Mouse (Mus musculus): ENCODE data around the gene Gm11042. TPM values are rescaled to one million over a fixed set of nuclear protein-coding genes. Genes with fewer than 3 reads are reported as not detected.
A peak's percentile ranks its signal among the peaks of the same experiment; 100 is the strongest.

Gene Gm11042
- polyA plus RNA-seq, 1 experiment from 2014 or later, result not detected

GRCm38 (mm10) chr12:74333016-74333415 lies 16.8 kb upstream of the Gm11042 start:
- Histone ChIP-seq H3K9me3 (ENCODE audit: control insufficient read depth, low read length) (no peaks in the 10 kb centered on the region), H3K4me1 (ENCODE audit: control insufficient read depth, insufficient read depth, low read length) (no peaks in the 10 kb centered on the region), H3K9ac (ENCODE audit: low read length) (no peak overlapping the region), H3K27me3 (ENCODE audit: control insufficient read depth, insufficient read depth, low read length) (no peaks in the 10 kb centered on the region), H3K36me3 (ENCODE audit: control insufficient read depth, insufficient read depth, low read length) (no peaks in the 10 kb centered on the region), H3K27ac (ENCODE audit: low read depth, low read length) (no peak overlapping the region), H3K4me3 (ENCODE audit: low read depth, low read length) (no peak overlapping the region), H3K4me2 (no peak overlapping the region)
- DNase-seq (ENCODE audit: low spot score, missing footprints) (peak; percentile 95), ATAC-seq (ENCODE audit: low FRiP score) (peak; percentile 82)
- WGBS, result 19% methylated on average over 13 of the region's 13 CpGs

- no peak overlapping the region for H3K27ac ChIP-seq (ENCODE audit: low read depth, low read length)
- no peaks in the 10 kb centered on the region for H3K36me3 ChIP-seq (ENCODE audit: control insufficient read depth, insufficient read depth, low read length)
- no peaks in the 10 kb centered on the region for H3K4me1 ChIP-seq (ENCODE audit: control insufficient read depth, insufficient read depth, low read length)
- H3K27me3 ChIP-seq (ENCODE audit: control insufficient read depth, insufficient read depth, low read length), result no peaks in the 10 kb centered on the region
- no peak overlapping the region for H3K9ac ChIP-seq (ENCODE audit: low read length)
- ATAC-seq (ENCODE audit: low FRiP score), result no peak
- H3K4me2 ChIP-seq, result no peak overlapping the region
- H3K4me3 ChIP-seq (ENCODE audit: low read depth, low read length), result no peak overlapping the region
- no peaks in the 10 kb centered on the region for H3K9me3 ChIP-seq (ENCODE audit: control insufficient read depth, low read length)
- 92% methylated on average over 6 of the region's 6 CpGs for WGBS
- DNase-seq (ENCODE audit: low spot score, missing footprints), result no peak
Observed at GRCm38 (mm10) chr12:74329759-74330158, 13.6 kb upstream of the Gm11042 start.

GRCm38 (mm10) chr12:74326644-74327043 lies 10.4 kb upstream of the Gm11042 start:
- Histone ChIP-seq H3K27me3 (ENCODE audit: control insufficient read depth, insufficient read depth, low read length) (no peaks in the 10 kb centered on the region), H3K36me3 (ENCODE audit: control insufficient read depth, insufficient read depth, low read length) (no peaks in the 10 kb centered on the region), H3K9ac (ENCODE audit: low read length) (no peak overlapping the region), H3K4me1 (ENCODE audit: control insufficient read depth, insufficient read depth, low read length) (no peaks in the 10 kb centered on the region), H3K4me2 (no peak overlapping the region), H3K4me3 (ENCODE audit: low read depth, low read length) (no peak overlapping the region), H3K9me3 (ENCODE audit: control insufficient read depth, low read length) (no peaks in the 10 kb centered on the region), H3K27ac (ENCODE audit: low read depth, low read length) (no peak overlapping the region)
- WGBS, result 89% methylated on average over 3 of the region's 3 CpGs
- DNase-seq (ENCODE audit: low spot score, missing footprints), result no peak
- ATAC-seq (ENCODE audit: low FRiP score), result no peak

- Histone ChIP-seq H3K27me3 (ENCODE audit: control insufficient read depth, insufficient read depth, low read length) (no peaks in the 10 kb centered on the region), H3K9me3 (ENCODE audit: control insufficient read depth, low read length) (no peaks in the 10 kb centered on the region), H3K9ac (ENCODE audit: low read length) (no peak overlapping the region), H3K4me1 (ENCODE audit: control insufficient read depth, insufficient read depth, low read length) (no peaks in the 10 kb centered on the region), H3K27ac (ENCODE audit: low read depth, low read length) (no peak overlapping the region), H3K4me3 (ENCODE audit: low read depth, low read length) (no peak overlapping the region), H3K36me3 (ENCODE audit: control insufficient read depth, insufficient read depth, low read length) (no peaks in the 10 kb centered on the region), H3K4me2 (no peak overlapping the region)
- DNase-seq (ENCODE audit: low spot score, missing footprints), result no peak
- ATAC-seq (ENCODE audit: low FRiP score), result no peak
- WGBS, result 78% methylated on average over 5 of the region's 5 CpGs
Observed at GRCm38 (mm10) chr12:74321981-74322380, 5.8 kb upstream of the Gm11042 start.

- 21% methylated on average over 10 of the region's 10 CpGs for WGBS
Observed at GRCm38 (mm10) chr12:74320318-74320717, 4.1 kb upstream of the Gm11042 start.

GRCm38 (mm10) chr12:74316989-74317759 lies 980 bp upstream of the Gm11042 start:
- Histone ChIP-seq H3K9me3 (ENCODE audit: control insufficient read depth, low read length) (no peaks in the 10 kb centered on the region), H3K4me1 (ENCODE audit: control insufficient read depth, insufficient read depth, low read length) (0 out of 2 replicates have a peak, but pooled peaks cover 3% of the 10 kb centered on the region), H3K27ac (ENCODE audit: low read depth, low read length) (peak overlapping the region; percentile 63; the same call in 1 of the 2 replicates), H3K4me2 (peak overlapping the region; percentile 46), H3K4me3 (ENCODE audit: low read depth, low read length) (peak overlapping the region; percentile 34), H3K9ac (ENCODE audit: low read length) (peak overlapping the region; percentile 65), H3K36me3 (ENCODE audit: control insufficient read depth, insufficient read depth, low read length) (no peaks in the 10 kb centered on the region; the same call in 1 of the 2 replicates), H3K27me3 (ENCODE audit: control insufficient read depth, insufficient read depth, low read length) (no peaks in the 10 kb centered on the region)
- ATAC-seq (ENCODE audit: low FRiP score), result peak; percentile 85
- WGBS, result 21% methylated on average over 15 of the region's 15 CpGs
- peak; percentile 97 for DNase-seq (ENCODE audit: low spot score, missing footprints)

More at GRCm38 (mm10) chr12:74320318-74320717, 4.1 kb upstream of the Gm11042 start:
- H3K4me2 ChIP-seq, result no peak overlapping the region
- no peaks in the 10 kb centered on the region for H3K27me3 ChIP-seq (ENCODE audit: control insufficient read depth, insufficient read depth, low read length)
- peak; percentile 98 for DNase-seq (ENCODE audit: low spot score, missing footprints)
- H3K9me3 ChIP-seq (ENCODE audit: control insufficient read depth, low read length), result no peaks in the 10 kb centered on the region
- H3K4me3 ChIP-seq (ENCODE audit: low read depth, low read length), result no peak overlapping the region
- H3K4me1 ChIP-seq (ENCODE audit: control insufficient read depth, insufficient read depth, low read length), result 0 out of 2 replicates have a peak, but pooled peaks cover 3% of the 10 kb centered on the region
- H3K27ac ChIP-seq (ENCODE audit: low read depth, low read length), result no peak overlapping the region
- no peaks in the 10 kb centered on the region for H3K36me3 ChIP-seq (ENCODE audit: control insufficient read depth, insufficient read depth, low read length)
- no peak overlapping the region for H3K9ac ChIP-seq (ENCODE audit: low read length)
- ATAC-seq (ENCODE audit: low FRiP score), result no peak; the same call in 1 of the 2 replicates

GRCm38 (mm10) chr12:74315221-74315620 lies 973 bp downstream of the Gm11042 start:
- Histone ChIP-seq H3K36me3 (ENCODE audit: control insufficient read depth, insufficient read depth, low read length) (no peaks in the 10 kb centered on the region; the same call in 1 of the 2 replicates), H3K9ac (ENCODE audit: low read length) (no peak overlapping the region), H3K4me3 (ENCODE audit: low read depth, low read length) (no peak overlapping the region)

GRCm38 (mm10) chr12:74312611-74313010 lies 3.6 kb downstream of the Gm11042 start:
- no peak for DNase-seq (ENCODE audit: low spot score, missing footprints)
- no peak for ATAC-seq (ENCODE audit: low FRiP score)
- H3K4me2 ChIP-seq, result no peak overlapping the region
- H3K4me3 ChIP-seq (ENCODE audit: low read depth, low read length), result no peak overlapping the region
- no peaks in the 10 kb centered on the region; the same call in 1 of the 2 replicates for H3K36me3 ChIP-seq (ENCODE audit: control insufficient read depth, insufficient read depth, low read length)
- 0 out of 2 replicates have a peak, but pooled peaks cover 3% of the 10 kb centered on the region for H3K4me1 ChIP-seq (ENCODE audit: control insufficient read depth, insufficient read depth, low read length)
- H3K9me3 ChIP-seq (ENCODE audit: control insufficient read depth, low read length), result no peaks in the 10 kb centered on the region
- no peak overlapping the region for H3K27ac ChIP-seq (ENCODE audit: low read depth, low read length)
- no peaks in the 10 kb centered on the region for H3K27me3 ChIP-seq (ENCODE audit: control insufficient read depth, insufficient read depth, low read length)
- no peak overlapping the region for H3K9ac ChIP-seq (ENCODE audit: low read length)
- WGBS, result 81% methylated on average over 3 of the region's 3 CpGs

More at GRCm38 (mm10) chr12:74315221-74315620, 973 bp downstream of the Gm11042 start:
- Histone ChIP-seq H3K27me3 (ENCODE audit: control insufficient read depth, insufficient read depth, low read length) (no peaks in the 10 kb centered on the region), H3K4me1 (ENCODE audit: control insufficient read depth, insufficient read depth, low read length) (0 out of 2 replicates have a peak, but pooled peaks cover 3% of the 10 kb centered on the region), H3K4me2 (no peak overlapping the region), H3K9me3 (ENCODE audit: control insufficient read depth, low read length) (no peaks in the 10 kb centered on the region), H3K27ac (ENCODE audit: low read depth, low read length) (no peak overlapping the region)
- 49% methylated on average over 2 of the region's 2 CpGs for WGBS
- no peak for ATAC-seq (ENCODE audit: low FRiP score)
- DNase-seq (ENCODE audit: low spot score, missing footprints), result no peak
